Mouse (Mus musculus) thymus, postnatal 0 days (tissue): ENCODE data around the gene Psme2. TPM values are rescaled to one million over a fixed set of nuclear protein-coding genes. Genes with fewer than 3 reads are reported as not detected.

Source experiments
- polyA plus RNA-seq: library from polyadenylated mRNA; unstranded; fragments of >200 nt; fragmentation: Nextera tagmentation; extraction: Ambion mirVana; gene quantifications from 2 replicates; pipeline ENCODE4 v1.2.1, GENCODE M21; 2015

The Psme2 gene
- polyA plus RNA-seq, 1 experiment from 2014 or later: 625 TPM

Other genes starting within 250 kb of the Psme2 start
- 62.4 and 63.8 TPM in 2 replicates for gene Dhrs4, start 112.4 kb downstream of the Psme2 start, polyA plus RNA-seq
- 1.1 and 1.3 TPM in 2 replicates for gene Carmil3, start 100.5 kb downstream of the Psme2 start, polyA plus RNA-seq
- gene Cpne6, start 80.7 kb downstream of the Psme2 start, polyA plus RNA-seq: 0.31 and 0.39 TPM in 2 replicates
- gene Nrl, start 66.1 kb downstream of the Psme2 start, polyA plus RNA-seq: 0.07 and 0.08 TPM in 2 replicates
- gene Pck2, start 50.8 kb downstream of the Psme2 start, polyA plus RNA-seq: 4.7 and 5.6 TPM in 2 replicates
- gene Dcaf11, start 31.1 kb downstream of the Psme2 start, polyA plus RNA-seq: 50.3 and 55.9 TPM in 2 replicates
- 2.1 and 3.2 TPM in 2 replicates for gene A730061H03Rik, start 30.7 kb downstream of the Psme2 start, polyA plus RNA-seq
- gene Fitm1, start 15.5 kb downstream of the Psme2 start, polyA plus RNA-seq: 0.26 and 0.33 TPM in 2 replicates
- 281 and 294 TPM in 2 replicates for gene Psme1, start 13.0 kb downstream of the Psme2 start, polyA plus RNA-seq
- gene Emc9, start 5.8 kb downstream of the Psme2 start, polyA plus RNA-seq: 4.8 and 5.6 TPM in 2 replicates
- 18.0 and 22.6 TPM in 2 replicates for gene Rnf31, start 595 bp upstream of the Psme2 start, polyA plus RNA-seq
- 46.6 and 50.2 TPM in 2 replicates for gene Irf9, start 12.5 kb upstream of the Psme2 start, polyA plus RNA-seq
- gene Rec8, start 26.9 kb upstream of the Psme2 start, polyA plus RNA-seq: 0.57 and 0.98 TPM in 2 replicates
- gene Ipo4, start 44.8 kb upstream of the Psme2 start, polyA plus RNA-seq: 32.8 and 39.6 TPM in 2 replicates
- gene Gm49378, start 46.8 kb upstream of the Psme2 start, polyA plus RNA-seq: 0.71 and 1.7 TPM in 2 replicates
- gene Tm9sf1, start 52.7 kb upstream of the Psme2 start, polyA plus RNA-seq: 71.6 and 76.7 TPM in 2 replicates
- 0.62 and 0.81 TPM in 2 replicates for gene Tssk4, start 59.1 kb upstream of the Psme2 start, polyA plus RNA-seq
- gene Mdp1, start 69.4 kb upstream of the Psme2 start, polyA plus RNA-seq: 78.1 and 80.2 TPM in 2 replicates
- gene Gmpr2, start 80.8 kb upstream of the Psme2 start, polyA plus RNA-seq: 67.1 and 71.3 TPM in 2 replicates
- 529 and 550 TPM in 2 replicates for gene Nedd8, start 81.0 kb upstream of the Psme2 start, polyA plus RNA-seq
- gene Tinf2, start 90.7 kb upstream of the Psme2 start, polyA plus RNA-seq: 55.4 and 57.7 TPM in 2 replicates
- 2.0 and 3.0 TPM in 2 replicates for gene Tgm1, start 122.8 kb upstream of the Psme2 start, polyA plus RNA-seq
- 32.2 and 39.4 TPM in 2 replicates for gene Rabggta, start 131.2 kb upstream of the Psme2 start, polyA plus RNA-seq
- gene Dhrs1, start 154.6 kb upstream of the Psme2 start, polyA plus RNA-seq: 63.6 and 65.8 TPM in 2 replicates
- 37.8 and 47.2 TPM in 2 replicates for gene Nop9, start 154.6 kb upstream of the Psme2 start, polyA plus RNA-seq
- 0.14 TPM in 1 of 2 replicates, not detected in the other for gene Cideb, start 167.3 kb upstream of the Psme2 start, polyA plus RNA-seq
- 0.78 and 1.2 TPM in 2 replicates for gene Ltb4r2, start 170.3 kb upstream of the Psme2 start, polyA plus RNA-seq
- gene Ltb4r1, start 174.8 kb upstream of the Psme2 start, polyA plus RNA-seq: 3.7 and 4.3 TPM in 2 replicates
- gene Adcy4, start 193.0 kb upstream of the Psme2 start, polyA plus RNA-seq: 2.2 and 2.7 TPM in 2 replicates
- gene Ripk3, start 197.8 kb upstream of the Psme2 start, polyA plus RNA-seq: 70.3 and 76.2 TPM in 2 replicates
- 1.7 and 2.2 TPM in 2 replicates for gene Nfatc4, start 232.0 kb upstream of the Psme2 start, polyA plus RNA-seq